Mouse (Mus musculus): ENCODE data around the gene Adam19.

Gene Adam19

DNA sequence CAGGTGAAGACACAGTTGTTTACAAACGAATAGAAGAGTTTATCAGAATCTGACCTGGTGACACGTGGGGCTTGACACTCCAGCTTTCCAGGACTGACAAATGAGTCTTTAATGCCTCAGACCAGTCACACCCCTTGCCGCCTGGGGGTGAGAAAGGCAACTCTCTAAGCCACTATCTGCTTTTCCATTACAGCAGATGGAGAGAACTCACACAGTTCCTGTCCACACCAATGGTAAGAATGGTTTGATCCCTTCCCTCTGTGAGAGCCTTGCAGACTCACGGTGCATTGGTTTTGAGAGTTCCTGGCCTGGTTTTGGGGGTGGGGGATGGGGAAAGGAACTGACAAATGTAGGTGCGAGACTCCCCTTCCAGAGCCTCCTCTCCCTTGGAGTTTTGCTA is 1.5 kb upstream of the Adam19 start:
- in situ Hi-C loops (cut with MboI; ENCODE audit: low sequenced_read_pairs) = no loop called here

DNA sequence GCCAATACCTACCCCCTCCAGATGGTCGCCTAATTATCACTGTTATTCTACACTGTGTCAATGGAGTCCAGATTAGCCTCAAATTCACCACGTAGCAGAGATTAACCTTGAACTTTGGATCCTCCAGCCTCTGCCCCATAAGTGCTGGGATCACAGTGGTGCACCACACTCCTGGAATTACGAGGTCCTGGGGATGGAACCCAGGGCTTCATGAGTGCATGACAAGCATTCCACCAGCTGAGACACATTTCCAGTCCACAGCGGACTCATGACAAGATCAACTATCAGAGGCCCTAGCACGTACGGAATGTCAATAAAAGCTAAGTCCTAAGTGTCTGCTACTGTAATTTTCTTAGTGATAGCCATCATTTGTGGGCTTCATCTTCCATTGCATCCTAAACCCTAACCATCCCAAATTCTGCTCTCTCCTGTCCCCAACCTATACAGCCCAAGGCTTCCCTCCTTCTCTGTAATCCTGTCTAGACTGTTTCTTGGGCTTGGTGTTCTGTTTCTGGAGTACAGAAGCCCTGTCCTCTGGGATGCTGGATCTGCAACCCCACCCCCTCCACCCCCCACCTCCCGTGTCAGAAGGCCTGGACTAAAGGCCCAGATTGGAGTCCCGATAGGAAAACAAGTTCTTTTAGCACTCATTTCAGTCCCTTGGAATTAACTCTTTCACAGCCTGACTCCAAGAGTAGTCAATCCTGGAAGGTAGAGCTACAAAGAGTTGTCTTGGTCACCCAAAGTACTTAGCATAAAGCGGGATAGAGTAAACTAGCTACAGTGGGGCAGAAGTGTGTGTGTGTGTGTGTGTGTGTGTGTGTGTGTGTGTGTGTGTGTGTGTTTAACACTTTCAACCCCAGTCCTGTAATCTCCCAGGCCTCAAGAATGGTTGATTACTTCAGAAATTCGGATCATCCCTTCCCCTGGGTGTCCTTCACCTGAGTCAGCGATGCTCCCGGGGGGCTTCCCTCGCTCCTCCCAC is 589 bp upstream of the Adam19 start:
- in situ Hi-C loops (cut with MboI; ENCODE audit: low sequenced_read_pairs) = no loop called here

DNA sequence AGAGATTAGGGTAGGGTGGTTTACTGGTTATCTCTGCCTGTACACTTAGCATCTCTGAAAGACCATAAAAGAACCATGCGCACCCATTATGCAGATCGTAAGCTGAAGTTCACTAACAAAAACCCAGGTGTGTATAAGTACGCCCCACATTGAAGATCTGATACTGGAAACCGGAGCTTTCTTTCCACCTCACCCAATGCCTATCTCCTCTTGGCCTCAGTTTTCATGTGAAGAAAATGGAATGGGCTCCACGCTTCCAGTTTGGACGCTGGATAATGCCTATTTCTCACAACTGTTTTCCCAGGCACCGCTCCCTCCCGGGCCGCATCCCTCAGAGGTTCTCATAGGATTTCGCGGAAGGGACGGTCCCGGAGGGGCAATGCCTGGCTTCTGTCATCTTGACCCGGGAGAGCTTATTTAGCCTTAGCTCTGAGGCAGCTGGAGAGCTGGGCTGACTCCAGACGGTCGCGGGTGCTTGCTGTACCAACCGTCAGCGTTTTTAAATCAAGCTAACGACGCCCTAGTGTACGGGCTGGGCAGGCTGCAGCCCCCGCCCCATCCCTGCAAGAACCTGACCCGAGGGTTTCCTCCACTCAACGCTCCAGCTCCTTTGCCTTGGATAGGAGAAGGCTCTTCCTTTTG is 1.1 kb downstream of the Adam19 start:
- in situ Hi-C loops (cut with MboI; ENCODE audit: low sequenced_read_pairs) = no loop called here

DNA sequence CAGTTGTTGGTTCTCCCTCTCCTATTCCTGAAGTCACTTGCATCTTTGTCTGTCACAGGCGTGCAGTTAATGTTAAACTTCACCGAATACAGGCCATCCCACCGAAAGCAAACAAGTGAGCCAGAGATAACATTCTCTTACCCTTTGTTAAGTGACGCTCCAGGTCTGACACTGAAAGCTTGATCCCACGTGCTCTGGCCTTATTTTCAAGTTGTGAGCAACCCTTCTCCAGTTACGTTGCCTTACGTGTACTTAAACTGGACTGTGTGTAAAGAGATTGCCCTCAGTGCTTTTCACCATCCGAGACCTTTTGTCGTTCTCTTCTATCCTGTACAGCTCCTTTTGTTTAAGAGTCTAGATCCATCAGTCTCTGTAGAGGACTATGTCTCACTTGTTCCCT is 2.2 kb downstream of the Adam19 start:
- in situ Hi-C loops (cut with MboI; ENCODE audit: low sequenced_read_pairs) = no loop called here

DNA sequence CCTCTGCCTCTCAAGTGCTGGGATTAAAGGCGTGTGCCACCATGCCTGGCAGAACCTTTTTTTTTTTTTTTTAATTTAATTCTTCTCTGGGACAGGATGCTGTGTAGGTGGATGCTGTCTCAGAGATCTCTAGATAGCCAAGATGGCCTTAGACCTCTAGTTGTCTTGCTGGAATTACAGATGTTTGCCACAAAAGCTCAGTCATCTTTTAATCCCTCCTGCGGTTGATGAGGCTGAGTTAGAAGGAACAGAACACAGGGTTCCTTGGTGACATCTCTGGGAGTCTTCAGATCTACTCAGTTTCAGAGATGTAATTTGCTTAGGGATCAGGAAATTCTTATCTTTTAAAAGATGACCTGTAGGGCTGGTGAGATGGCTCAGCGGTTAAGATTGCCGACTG is 3.1 kb downstream of the Adam19 start:
- in situ Hi-C loops (cut with MboI; ENCODE audit: low sequenced_read_pairs) = no loop called here

DNA sequence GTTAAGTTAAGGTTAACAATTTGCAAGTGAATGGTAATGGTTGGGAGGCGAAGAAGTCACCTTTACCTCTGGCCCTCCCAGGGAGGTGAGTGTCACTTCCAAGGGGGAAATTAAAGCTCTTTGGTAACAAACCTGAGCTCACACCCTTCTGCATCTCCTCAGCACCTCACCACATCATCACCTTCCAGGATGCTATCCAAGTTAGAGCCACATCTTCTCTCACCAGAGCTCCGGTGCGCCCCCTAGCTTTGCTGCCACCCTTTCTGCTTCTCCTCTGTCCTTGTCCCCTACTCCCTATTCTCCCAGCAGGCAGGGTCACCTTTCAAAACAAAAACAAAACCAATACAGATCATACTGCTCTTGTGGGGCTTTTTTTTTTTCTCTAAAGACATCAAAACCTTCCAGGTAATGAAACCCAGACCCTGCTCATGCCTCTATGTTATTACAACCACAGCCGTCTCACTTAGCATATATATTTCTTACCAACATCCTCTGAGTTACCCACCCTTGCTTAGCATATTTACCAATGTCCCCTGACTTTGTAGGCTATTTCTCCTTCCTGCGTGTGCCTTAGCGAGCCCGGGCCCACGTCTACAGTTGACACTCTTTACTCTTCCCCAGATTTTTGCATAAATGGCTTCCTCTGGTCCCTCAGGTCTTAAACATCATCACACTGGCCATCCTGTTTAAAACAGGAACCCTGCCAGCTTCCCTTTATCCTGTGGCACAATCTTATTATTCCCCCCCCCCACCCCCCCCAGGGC is 4.3 kb downstream of the Adam19 start:
- in situ Hi-C loops (cut with MboI; ENCODE audit: low sequenced_read_pairs) = no loop called here

DNA sequence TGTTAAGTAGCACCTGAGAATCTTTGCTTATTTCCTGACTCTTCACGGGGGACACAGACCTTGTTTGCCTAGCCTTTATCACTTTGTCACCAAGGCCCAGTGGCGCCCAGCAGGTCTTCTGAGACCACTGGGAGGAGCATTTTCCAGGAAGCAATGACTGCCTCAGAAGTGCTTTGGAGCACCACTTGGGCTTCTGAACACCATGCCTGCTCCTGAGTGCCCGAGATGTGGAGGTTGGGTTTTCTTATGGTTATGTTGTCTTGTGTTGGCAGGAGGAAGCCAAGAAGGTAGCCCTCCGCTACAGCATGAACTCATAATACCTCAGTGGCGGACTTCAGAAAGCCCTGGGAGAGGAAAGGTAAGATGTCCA is 4.8 kb downstream of the Adam19 start:
- in situ Hi-C loops (cut with MboI; ENCODE audit: low sequenced_read_pairs) = no loop called here

DNA sequence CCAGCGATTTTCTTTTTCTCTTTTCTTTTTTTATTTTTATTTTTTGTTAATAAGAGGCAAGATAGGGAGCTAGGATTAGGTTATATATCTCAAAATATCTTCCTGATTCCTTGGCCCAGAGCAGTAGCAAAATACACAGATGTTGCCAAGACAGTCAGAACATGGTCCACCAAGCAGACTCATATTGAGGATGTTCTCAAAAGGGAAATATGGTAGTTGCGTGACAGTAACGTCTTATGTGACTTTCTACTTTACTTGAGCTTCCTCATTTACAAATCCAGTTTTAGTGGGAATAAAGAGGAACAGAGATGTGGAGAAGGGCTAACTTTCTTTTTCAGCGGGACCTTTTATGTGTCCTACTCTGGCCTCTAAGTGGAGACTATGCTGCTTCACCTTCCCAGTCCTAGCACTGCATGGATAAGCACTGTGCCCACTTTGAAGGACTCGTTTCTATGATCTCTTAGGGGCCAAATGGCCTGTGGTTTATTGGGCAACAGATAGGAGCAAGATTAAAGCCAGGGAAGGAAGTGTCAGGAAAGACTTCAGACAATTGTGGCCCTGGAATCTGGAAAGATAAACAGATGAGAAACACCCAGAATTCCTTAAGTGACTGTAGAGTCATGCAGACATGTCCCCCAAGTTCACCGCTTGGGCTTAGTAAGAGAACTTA is 6.1 kb downstream of the Adam19 start:
- in situ Hi-C loops (cut with MboI; ENCODE audit: low sequenced_read_pairs) = no loop called here

DNA sequence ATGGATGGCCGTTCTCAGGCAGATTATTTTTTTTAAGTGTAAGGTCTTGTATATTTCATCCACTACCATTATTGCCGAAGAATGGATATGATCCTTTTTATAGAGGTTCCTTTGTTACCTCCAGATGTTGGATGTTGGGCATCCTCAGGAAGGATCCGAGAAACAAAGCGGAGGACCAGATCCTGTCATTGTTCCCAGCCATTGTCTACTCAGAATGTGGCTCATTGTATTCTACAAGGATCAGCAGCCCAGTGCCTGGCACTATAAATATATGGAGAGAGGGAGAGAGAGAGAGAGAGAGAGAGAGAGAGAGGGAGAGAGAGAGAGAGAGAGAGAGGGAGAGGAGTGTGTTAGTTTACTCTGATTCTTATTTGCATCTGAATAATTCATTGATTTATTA is 6.8 kb downstream of the Adam19 start:
- in situ Hi-C loops (cut with MboI; ENCODE audit: low sequenced_read_pairs) = no loop called here

DNA sequence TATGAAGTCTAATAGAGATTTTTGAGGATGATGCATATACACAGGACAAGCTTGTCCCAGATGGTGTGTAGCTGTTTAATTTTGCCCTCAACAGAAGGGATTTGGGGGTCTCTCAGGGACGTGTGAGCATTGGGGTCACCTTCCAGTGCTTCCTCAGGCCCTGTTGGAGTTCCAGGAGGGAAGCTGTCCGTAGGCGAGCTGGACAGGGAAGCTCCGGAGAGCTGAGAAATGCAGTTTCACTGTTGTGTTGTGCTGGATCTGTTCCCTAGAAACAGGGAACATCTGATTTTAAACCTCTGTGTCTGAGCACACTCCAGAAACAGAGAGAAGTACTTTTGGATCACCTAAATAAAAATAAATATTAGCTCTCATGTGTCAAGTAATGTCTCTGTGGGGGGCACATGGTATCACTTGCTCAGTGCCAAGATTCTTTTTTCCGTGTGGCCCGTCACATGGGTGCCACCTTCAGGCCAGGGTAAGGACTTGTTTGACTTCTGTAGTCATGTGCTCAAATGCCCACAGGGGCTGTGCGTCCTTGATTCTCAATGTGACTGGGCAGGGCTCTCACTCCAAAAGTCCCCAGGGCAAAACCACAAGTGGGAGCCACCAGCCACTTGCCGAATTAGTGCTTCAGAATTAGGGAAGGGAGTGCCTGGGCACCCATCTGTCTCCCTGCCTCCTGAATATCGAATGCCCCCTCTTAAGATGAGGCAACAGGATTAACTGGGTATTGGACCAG is 7.4 kb downstream of the Adam19 start:
- in situ Hi-C loops (cut with MboI; ENCODE audit: low sequenced_read_pairs) = no loop called here

DNA sequence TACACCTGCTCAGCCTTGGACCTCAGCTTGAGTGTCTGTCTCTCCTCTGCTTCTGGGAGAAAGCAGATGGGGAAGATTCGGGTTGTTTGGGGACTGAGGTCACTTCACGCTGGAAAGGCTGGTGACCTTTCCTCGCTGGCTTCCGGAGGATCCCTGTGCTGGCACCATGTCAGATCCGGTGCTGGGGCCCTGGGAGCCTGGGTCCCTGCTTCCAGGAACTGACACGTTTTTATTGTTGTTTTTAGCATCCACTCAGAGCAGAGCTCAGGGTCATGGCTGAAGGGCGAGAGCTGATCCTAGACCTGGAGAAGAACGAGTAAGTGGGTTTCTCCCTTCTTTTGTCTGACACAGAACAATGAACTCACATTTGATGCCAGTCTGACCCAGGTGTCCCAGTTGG is 9.0 kb downstream of the Adam19 start:
- in situ Hi-C loops (cut with MboI; ENCODE audit: low sequenced_read_pairs) = no loop called here

DNA sequence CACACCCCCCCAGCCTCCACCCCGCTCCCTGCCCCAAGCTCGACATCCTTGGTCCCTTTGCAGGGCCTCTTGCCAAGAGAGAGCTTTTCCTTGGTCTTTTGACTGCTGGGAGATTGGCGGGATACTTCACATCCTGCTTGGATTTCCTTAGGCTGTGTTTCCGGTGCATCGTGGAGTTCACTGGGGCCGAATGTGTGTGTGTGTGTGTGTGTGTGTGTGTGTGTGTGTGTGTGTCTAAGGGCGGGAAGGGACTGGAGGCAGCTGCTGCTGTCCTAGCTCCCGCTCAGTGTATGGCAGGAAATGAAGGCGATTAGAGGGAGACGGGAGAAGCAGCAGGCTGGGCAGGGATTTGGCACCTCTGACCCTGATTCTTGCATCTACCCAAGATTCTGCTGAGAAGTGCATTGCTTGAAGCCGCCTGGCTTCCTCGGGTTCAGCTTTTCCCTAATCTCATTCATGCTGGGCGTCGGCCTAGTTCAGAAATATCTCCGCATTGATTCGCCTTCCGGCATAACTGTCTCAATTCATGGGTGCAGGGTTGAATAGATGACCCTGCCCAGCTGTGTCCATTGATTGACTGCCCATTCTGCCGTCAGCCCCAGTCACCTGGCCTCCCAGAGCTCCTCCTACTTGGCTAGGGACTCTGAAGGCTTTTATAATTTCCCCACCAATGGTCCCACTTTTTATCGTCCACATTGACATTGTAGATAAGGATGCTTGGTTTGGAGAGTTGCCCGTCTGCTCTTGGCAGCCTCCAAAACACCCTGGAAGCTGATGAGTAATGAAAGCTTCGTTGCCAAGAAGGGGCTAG is 9.6 kb downstream of the Adam19 start:
- in situ Hi-C loops (cut with MboI; ENCODE audit: low sequenced_read_pairs) = no loop called here

DNA sequence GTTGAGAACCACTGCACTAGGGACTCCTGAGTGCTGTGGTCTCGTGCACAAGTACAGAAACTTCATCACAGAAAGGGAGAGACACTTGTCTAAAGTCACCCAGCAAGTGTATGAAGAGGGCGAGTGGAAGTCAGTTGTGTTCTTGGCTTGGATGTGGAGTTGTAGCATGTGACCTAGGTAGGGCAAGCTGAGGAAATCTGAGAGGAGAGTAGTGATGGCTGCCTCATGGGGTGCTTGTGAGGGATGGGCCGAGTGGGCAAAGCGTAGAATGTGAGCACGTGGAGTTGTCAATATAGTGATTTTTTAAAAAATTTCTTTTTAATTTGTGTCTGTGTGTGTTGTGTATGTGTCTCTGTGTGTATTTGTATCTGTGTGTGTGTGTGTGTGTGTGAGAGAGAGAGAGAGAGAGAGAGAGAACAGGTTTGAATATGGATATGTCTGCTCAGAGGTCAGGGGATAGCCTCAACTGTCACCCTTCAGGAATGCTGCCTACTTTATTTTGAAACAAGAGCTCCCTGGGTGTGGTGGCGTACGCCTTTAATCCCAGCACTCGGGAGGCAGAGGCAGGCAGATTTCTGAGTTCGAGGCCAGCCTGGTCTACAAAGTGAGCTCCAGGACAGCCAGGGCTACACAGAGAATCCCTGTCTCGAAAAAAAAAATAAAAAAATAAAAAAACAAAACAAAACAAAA is 11.7 kb downstream of the Adam19 start:
- in situ Hi-C loops (cut with MboI; ENCODE audit: low sequenced_read_pairs) = no loop called here

DNA sequence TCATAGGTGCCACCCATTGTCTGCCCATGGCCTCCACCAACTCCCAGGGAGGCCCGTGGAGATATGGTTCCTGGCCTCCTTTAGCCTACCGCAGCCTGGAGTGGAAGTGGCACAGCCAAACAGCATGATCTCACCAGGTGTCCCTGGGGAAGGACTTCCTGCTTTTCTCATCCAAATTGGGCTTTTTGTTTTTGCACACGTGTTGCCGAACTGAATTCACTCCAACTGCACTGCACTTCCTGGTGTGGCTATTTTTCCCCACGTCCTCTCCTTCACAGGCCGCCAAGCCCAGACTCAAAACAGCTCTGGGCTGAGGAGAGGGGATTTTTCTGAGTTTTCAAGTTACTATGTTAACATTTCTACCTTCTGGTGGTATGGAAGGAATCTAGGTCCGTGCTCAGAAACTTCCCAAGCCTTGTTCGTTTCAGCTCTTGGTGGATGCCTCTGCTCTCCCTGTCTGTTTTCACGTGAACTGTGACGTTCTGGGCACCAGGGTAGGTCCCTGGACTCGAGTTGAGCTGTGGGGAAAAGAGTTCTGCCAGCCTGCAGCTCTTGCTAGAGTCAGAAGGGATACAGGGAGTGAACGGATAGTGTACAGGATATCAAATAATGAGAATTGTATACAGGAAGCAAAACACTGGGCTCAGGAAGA is 13.1 kb downstream of the Adam19 start:
- in situ Hi-C loops (cut with MboI; ENCODE audit: low sequenced_read_pairs) = no loop called here

DNA sequence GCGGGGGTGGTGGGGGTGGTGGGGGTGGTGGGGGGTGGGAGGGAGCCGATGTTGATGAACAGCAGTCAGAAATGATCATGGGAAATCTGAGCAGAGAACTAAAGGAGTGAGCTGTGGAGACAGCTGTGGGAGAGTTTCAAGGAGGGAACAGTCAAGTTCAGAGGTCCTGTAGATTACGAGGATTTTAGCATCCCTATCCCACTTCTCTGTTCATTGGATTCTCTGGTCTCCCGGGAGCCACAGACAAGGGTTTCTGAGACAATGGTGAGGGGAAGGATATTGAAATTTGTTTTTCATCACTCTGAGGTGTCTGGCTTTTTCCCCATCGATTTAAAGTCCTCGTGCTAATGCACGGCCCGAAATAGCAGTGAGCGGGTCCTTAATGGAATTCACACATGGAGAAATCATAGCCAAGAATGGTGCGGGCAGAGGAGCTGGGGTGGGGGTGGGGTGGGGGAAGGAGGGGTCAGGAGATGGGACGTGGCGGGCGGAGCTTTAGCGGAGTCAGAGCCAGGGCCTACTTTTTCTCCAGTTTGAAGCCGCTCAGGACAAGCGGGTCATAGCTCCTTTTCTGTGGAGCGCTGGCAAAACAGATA is 13.7 kb downstream of the Adam19 start:
- in situ Hi-C loops (cut with MboI; ENCODE audit: low sequenced_read_pairs) = no loop called here

DNA sequence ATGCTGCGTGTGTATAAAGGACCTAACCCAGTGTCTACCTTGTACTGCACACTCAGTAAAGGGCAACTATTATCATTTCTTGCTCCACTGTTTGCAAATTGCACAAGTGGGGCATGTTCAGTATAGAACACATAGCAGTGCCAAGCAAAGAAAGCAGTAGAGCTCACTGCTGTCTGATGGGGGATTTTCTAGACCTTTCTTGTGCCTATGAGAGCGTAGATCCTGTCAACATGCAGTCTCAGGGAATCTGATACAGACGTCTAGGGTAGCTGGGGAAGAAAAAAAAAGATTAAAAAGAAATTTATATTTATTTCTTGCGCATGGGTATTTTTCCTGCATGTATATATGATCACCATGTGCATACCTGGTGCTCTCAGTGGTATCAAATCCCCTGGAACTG is 14.4 kb downstream of the Adam19 start:
- in situ Hi-C loops (cut with MboI; ENCODE audit: low sequenced_read_pairs) = no loop called here

DNA sequence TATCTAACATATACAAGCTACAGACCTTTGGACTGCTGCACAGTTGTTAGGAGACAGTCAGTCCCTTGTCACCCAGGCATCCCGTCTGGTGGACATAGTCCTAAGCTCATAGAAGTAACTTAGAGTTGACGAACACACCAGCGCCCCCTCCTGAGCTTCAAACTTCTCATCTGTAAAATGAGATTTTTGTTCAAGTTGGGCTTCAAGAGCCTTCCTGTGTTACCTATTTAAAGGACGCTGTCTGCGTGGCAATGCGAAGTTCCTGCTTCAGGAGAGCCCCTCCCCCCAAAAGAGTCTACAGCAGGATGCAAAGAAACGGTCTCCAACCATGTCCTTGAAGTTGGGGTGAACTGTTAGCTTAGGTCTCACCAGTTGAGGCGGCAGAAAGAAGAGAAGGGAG is 15.0 kb downstream of the Adam19 start:
- in situ Hi-C loops (cut with MboI; ENCODE audit: low sequenced_read_pairs) = no loop called here

DNA sequence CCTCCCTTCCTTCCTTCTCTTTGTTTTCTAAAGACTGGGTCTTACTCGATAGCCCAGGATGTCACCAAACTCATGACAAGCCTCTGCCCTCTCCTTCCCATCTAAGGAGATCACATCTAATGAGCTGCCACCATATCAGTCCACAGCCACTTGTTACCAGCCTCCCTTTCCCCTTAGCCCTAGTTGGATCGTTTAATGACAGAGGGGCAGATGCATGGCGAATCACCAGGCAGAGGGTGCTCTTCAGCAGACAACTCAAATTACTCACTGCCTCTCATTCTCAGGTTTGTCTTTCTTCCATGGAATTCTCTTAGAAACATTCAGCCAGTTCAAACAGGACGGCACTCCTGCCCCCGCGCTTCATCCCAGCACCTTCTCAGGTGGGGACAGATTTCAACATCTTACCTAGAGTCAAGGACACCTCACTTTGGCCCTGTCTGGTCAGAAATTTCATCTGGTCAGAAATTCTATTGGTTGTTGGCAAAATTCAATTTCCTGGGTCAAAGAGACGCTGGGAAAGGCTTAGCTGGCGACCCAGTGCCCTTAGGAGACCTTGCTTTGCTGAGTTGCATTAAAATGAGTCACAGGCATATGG is 16.8 kb downstream of the Adam19 start:
- in situ Hi-C loops (cut with MboI; ENCODE audit: low sequenced_read_pairs) = no loop called here
